Mouse (Mus musculus): ENCODE results near the gene Ankdd1b. TPM values are rescaled to one million over a fixed set of nuclear protein-coding genes. Genes with fewer than 3 reads are reported as not detected.

The Ankdd1b gene
- polyA plus RNA-seq, 1 experiment from 2014 or later = 0.10 TPM

DNA sequence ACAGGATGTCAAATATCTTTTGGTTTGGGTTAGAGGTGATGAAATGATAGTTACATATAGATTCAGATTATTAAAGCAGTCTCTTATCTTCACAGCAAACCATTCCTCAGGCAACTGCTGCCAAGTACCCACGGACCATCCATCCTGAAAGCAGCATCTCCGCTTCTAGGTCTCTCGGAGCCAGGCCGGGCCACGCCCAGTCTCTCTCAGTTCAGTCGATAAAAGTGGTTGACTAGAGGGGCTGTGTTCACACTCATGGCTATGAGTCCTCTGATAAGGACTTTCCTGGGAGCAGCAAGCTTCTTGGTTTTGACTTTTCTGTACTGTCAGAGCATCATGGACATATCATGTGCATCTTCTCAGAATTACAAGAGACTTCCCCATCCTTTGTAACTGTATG lies 56.6 kb downstream of the Ankdd1b start:
- no peak for DNase-seq (ENCODE audit: low spot score)

DNA sequence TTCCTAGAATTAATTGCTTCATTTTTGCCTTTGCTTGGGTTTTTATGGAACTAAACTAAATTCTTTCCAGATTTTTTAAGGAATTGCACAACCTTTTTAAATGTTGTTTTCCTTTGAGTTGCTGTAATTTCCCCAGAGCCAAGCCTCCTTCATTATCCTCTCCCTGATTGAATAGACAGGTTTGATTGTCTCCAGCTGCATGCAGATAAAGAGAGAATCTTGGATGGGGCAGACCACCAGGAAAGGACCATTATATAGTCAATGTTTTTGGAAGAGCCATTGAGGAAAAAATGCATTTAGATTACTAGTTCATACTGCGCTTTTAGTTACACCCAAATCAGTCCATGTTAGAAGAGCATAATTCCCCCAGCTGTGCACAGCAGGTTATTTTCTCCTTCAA lies 62.2 kb downstream of the Ankdd1b start:
- DNase-seq (ENCODE audit: low spot score) = no peak

DNA sequence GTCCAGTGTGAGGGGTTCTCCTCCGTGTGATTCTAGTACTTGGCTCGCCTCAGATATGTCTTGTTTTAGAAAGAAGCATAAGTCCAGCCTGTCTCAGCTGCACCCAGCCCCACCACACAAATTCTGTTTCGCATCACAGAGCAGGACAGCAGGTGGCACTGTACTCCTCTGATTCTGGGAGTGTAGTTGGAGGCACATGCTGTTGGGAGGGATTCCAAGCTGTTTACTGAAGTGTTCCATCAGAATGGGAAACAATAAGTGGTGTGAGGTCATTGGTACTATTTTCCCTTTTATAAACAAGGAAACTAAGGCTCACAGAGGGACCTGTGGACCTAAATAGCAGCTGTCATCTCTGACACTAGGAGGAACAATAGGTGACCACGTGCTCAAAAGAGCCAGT lies 64.0 kb downstream of the Ankdd1b start:
- DNase-seq (ENCODE audit: low spot score) = peak; percentile 2

DNA sequence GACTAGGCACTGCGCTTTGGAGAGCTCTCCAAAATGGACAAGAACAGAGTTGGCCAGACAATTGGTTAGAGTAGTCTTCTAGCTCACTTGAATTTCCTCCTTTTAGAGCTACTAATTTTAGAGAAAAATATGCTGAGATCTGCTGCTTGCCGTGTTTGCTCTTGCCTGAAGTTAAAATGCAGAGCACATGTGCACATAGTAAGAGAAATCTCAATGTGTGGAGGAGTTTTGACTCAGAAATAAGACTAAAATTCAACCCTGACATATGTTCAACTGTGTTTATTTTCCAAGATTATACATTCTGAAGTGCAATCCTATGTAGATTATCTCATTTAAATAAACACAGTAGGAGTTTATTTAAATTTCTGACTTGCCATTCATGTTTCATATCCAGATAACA lies 65.5 kb downstream of the Ankdd1b start:
- no peak for DNase-seq (ENCODE audit: low spot score)

DNA sequence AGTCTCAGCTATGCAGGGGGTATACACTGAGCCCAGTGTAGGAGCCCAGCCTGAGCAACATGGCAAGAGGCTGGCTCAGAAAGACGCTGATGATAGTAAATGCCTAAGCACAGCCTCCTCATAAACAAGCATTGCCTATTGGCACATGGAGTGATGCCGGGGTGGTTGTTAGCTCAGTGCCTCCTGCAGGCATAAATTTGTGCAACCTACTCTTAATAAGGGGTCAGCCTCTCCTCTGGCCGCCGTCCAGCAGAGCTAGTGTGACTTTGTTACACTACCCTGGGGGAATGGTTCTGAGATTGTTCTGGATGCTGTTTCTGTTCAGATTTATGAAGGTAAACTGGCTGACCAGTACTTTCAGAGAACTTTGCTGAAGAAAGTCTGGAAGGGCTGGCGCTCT lies 69.7 kb downstream of the Ankdd1b start:
- DNase-seq (ENCODE audit: low spot score) = no peak

DNA sequence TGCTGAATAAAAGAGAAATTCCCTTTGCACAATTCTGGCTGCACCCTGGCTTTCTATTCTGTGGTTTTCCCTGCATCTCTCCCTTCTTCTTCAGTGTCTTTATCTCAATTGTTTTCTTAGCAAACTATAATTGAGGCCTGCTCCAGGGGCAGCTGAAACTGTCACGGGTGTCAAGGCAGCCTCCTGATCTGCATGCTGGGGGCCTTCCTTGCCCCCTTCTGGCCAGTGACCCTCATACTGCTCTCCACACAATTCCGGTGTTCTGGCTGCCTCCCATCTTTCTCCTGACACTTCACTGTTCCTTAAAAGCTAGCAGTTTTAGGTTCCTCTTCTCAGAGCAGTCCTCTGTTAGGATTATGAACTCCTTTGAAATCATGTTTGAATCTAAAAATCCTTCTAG lies 81.7 kb downstream of the Ankdd1b start:
- no peak for DNase-seq (ENCODE audit: low spot score)

DNA sequence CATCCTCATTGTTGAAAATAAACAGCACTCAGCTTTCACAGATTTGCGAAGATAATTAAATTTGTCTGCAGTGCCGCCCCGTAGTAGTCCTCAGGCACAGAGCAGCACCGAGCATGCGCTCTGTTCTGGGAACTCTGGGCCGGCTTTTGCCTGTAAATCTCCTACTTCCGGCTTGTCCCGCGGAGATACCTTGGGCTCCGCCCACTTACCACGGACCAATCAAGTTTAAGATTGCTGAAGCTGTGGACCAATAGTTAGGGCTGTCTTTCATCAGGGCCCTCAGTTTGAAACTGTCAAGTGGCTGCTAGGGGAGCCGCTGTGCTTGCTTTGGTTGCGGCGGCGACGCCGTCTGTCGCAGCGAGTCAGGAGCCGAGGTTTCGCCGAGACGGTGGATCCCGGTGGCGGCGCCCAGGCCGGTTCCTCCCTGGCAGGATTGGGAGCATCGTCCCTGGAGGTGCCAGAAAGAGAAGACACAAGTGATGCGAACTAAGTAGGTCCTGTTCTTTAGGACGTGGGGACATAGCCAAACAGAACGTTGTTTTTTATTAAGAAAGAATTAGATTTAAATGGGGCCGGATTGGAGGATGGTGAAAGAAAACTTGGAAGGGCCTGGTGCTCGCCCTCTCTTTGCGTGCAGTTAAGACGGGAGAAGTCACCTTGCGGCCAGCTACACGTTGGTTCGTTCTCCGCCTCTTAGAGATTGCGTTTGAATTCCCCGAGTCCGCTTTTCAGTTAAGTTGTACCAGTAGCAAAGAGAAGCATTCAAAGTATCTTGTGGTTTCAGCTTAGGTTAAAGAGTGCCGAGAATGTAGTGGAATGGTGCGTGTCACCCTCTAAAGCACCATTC lies 82.7 kb downstream of the Ankdd1b start, which contains the start of gene Poc5:
TSS of gene Poc5 (plus strand) at position 253 of the 847 bp plus-strand sequence.
- DNase-seq (ENCODE audit: low spot score) = peak; percentile 99

DNA sequence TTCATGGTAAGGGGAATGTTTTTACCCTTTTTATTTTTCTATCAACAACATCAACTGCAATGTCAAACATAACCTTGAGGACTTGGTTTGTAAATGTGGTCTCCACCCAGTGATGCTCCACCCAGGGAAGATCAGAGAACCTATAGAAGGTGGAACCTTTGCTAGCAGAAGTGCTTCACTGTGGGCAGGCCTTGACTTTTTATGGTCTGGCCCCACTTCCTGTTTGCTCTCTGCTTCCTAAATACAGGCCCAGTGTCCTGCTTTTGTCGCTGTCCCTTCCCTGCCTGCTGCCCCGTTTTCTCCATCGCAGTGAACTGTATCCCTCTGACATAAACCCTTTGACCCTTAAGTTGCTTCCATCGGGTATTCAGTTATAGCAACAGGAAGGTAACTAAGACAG lies 93.1 kb downstream of the Ankdd1b start:
- DNase-seq (ENCODE audit: low spot score) = no peak

DNA sequence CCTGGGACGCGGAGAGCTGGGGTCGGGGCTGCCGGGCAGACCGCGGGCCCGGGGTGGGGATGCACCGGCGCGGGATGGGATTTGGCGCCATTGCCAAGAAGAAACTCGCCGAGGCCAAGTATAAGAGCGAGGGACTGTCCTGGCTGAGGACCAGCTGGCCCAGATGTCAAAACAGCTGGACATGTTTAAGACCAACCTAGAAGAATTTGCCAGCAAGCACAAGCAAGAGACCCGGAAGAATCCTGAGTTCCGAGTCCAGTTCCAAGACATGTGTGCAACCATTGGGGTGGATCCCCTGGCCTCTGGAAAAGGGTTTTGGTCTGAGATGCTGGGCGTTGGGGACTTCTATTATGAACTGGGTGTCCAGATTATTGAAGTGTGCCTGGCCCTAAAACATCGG lies 94.1 kb downstream of the Ankdd1b start:
- no peak for DNase-seq (ENCODE audit: low spot score)

DNA sequence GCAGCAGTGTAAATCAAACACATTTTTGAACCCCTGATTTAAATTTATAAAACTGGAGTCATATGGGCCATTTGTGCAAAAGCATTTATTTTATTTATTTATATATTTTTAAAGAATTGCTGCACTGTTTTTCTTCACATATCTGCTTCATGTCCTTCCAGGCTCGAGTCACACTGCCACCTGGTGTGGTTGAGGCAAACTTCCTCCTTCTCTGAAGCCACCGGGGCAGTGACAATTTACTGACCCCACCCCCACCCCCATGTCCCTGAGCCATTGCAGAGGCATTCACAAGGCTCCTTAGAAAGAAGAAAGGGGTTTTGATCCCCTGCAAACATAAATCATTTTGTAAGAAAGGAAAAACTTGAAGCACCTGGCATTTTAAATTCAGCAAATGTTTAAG lies 95.5 kb downstream of the Ankdd1b start:
- no peak for DNase-seq (ENCODE audit: low spot score)

Other genes with a start within 250 kb of the Ankdd1b start
- 15.8 and 23.3 TPM in 2 replicates for gene Poc5, start 82.9 kb downstream of the Ankdd1b start, polyA plus RNA-seq (2015; fragmentation: Nextera tagmentation; extraction: Ambion mirVana)
- gene Gm17622, start 19.5 kb upstream of the Ankdd1b start, polyA plus RNA-seq (2015; fragmentation: Nextera tagmentation; extraction: Ambion mirVana) = not detected in 2 replicates
- gene Polk, start 71.4 kb upstream of the Ankdd1b start, polyA plus RNA-seq (2015; fragmentation: Nextera tagmentation; extraction: Ambion mirVana) = 6.0 and 7.2 TPM in 2 replicates
- gene Col4a3bp, start 71.4 kb upstream of the Ankdd1b start, polyA plus RNA-seq (2015; fragmentation: Nextera tagmentation; extraction: Ambion mirVana) = 7.6 and 9.0 TPM in 2 replicates
- 61.6 and 62.3 TPM in 2 replicates for gene Hmgcr, start 199.7 kb upstream of the Ankdd1b start, polyA plus RNA-seq (2015; fragmentation: Nextera tagmentation; extraction: Ambion mirVana)

All from thymus, postnatal 0 days (tissue).